Mouse (Mus musculus): ENCODE measurements around the gene Cmpk1.

Cmpk1 gene

GRCm38 (mm10) chr4:114946416-114946815 lies 40.6 kb downstream of the Cmpk1 start:
- no peak for DNase-seq (ENCODE audit: low spot score in 2 of 2)

GRCm38 (mm10) chr4:114945021-114945420 lies 42.0 kb downstream of the Cmpk1 start:
- no peak for DNase-seq (ENCODE audit: low spot score in 2 of 2)

- DNase-seq (ENCODE audit: low spot score in 2 of 2) = no peak
These were observed 44.5 kb downstream of the Cmpk1 start for GRCm38 (mm10) chr4:114942583-114942982.

- no peak for DNase-seq (ENCODE audit: low spot score in 2 of 2)
These were observed 44.9 kb downstream of the Cmpk1 start for GRCm38 (mm10) chr4:114942112-114942511.

GRCm38 (mm10) chr4:114941311-114941710 lies 45.7 kb downstream of the Cmpk1 start:
- no peak for DNase-seq (ENCODE audit: low spot score in 2 of 2)

- no peak for DNase-seq (ENCODE audit: low spot score in 2 of 2)
These were observed 48.8 kb downstream of the Cmpk1 start for GRCm38 (mm10) chr4:114938248-114938647.

- peak; percentile 43 to 50 for DNase-seq (ENCODE audit: low spot score in 2 of 2)
These were observed 49.5 kb downstream of the Cmpk1 start for GRCm38 (mm10) chr4:114937459-114938047.

- peak in 1 of 2 experiments; percentile 45 for DNase-seq (ENCODE audit: low spot score in 2 of 2)
These were observed 52.9 kb downstream of the Cmpk1 start for GRCm38 (mm10) chr4:114934188-114934587.

- DNase-seq (ENCODE audit: low spot score in 2 of 2) = no peak
These were observed 54.3 kb downstream of the Cmpk1 start for GRCm38 (mm10) chr4:114932747-114933146.

GRCm38 (mm10) chr4:114929155-114929554 lies 57.9 kb downstream of the Cmpk1 start:
- no peak for DNase-seq (ENCODE audit: low spot score in 2 of 2)

GRCm38 (mm10) chr4:114925917-114926312 lies 61.1 kb downstream of the Cmpk1 start, which contains the start of gene Foxe3:
Gene Foxe3 (minus strand): TSS chr4:114926013.
- DNase-seq (ENCODE audit: low spot score in 2 of 2) = no peak

- DNase-seq (ENCODE audit: low spot score in 2 of 2) = no peak
These were observed 61.8 kb downstream of the Cmpk1 start for GRCm38 (mm10) chr4:114924971-114925916.

- peak in 1 of 2 experiments; percentile 30 for DNase-seq (ENCODE audit: low spot score in 2 of 2)
These were observed 70.0 kb downstream of the Cmpk1 start for GRCm38 (mm10) chr4:114917091-114917490.

GRCm38 (mm10) chr4:114916056-114916455 lies 71.0 kb downstream of the Cmpk1 start:
- DNase-seq (ENCODE audit: low spot score in 2 of 2) = no peak

GRCm38 (mm10) chr4:114913594-114913962 lies 73.5 kb downstream of the Cmpk1 start:
- no peak for DNase-seq (ENCODE audit: low spot score in 2 of 2)

- DNase-seq (ENCODE audit: low spot score in 2 of 2) = no peak
These were observed 74.1 kb downstream of the Cmpk1 start for GRCm38 (mm10) chr4:114912705-114913593.

- no peak for DNase-seq (ENCODE audit: low spot score in 2 of 2)
These were observed 77.2 kb downstream of the Cmpk1 start for GRCm38 (mm10) chr4:114909602-114910484.

All from heart, adult 9 months (tissue).